Mouse (Mus musculus): ENCODE results near the gene Slpi. TPM values are rescaled to one million over a fixed set of nuclear protein-coding genes. Genes with fewer than 3 reads are reported as not detected.

Slpi gene
- 82.5 and 95.0 TPM in 2 replicates for polyA plus RNA-seq (2015; fragmentation: Nextera tagmentation; extraction: Ambion mirVana)

DNA sequence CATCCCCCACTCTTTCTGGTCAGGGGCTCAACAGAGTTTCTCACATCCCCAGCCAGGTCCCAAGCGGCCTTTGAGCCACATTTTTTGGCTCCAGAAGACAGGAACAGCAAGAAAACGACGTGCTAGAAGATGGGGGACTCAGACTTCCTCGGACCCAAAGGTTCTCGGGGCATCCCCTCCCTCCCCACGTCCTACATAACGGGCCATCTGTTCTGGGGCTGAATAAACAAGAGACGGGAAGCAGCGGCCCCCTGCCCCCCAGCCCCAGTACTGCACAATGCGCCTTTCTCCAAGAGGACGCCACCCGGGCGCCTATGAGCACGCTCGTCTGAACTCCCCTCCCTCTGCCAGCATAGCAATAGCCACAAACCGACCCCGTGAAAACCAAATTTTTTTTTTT is at the start of gene Slpi:
TSS of gene Slpi (minus strand) at position 76 of the 400 bp plus-strand sequence.
- Histone ChIP-seq H3K27me3 (replicated peaks; ENCODE audit: control insufficient read depth, insufficient read depth, low read length) (peaks cover 16% of the 10 kb centered on the region), H3K36me3 (ENCODE audit: control insufficient read depth, insufficient read depth) (no peaks in the 10 kb centered on the region), H3K4me3 (ENCODE audit: low read depth, low read length) (peak within 1 kb of the TSS; percentile 38), H3K27ac (ENCODE audit: low read depth, low read length) (no peak within 1 kb of the TSS), H3K4me2 (replicated peaks; ENCODE audit: low read depth) (peak within 1 kb of the TSS; percentile 68), H3K9me3 (ENCODE audit: control insufficient read depth) (no peaks in the 10 kb centered on the region), H3K4me1 (replicated peaks; ENCODE audit: control insufficient read depth, insufficient read depth, low read length) (no peaks in the 10 kb centered on the region), H3K9ac (ENCODE audit: low read depth, low read length) (no peak within 1 kb of the TSS)
- no peak for TF ChIP-seq CTCF (IDR thresholded peaks at IDR 0.05; ENCODE audit: low read depth)
- WGBS = 3% methylated on average over 17 of the region's 17 CpGs
- ATAC-seq = no peak

DNA sequence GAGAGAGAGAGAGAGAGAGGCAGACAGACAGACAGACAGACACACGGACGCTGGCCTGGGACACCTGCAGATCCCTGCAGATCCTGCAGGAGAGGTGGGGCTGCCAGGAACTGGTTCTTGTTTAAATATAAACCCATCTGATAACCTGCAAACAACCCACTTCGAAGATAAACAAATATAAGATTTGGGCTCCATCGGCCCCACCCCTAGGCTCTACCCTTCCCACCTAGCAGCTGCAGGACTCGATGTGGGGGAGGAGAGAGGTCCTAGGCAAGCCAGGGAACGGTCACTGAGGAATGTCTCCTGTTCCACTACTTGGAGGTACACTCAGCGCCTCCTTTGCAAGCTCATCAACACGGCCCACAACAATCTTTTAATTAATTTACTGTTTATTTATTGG is 49.4 kb upstream of the Slpi start:
- peaks cover 26% of the 10 kb centered on the region for H3K4me1 ChIP-seq (replicated peaks; ENCODE audit: control insufficient read depth, insufficient read depth, low read length)
- no peaks in the 10 kb centered on the region for H3K9me3 ChIP-seq (ENCODE audit: control insufficient read depth)
- H3K27ac ChIP-seq (ENCODE audit: low read depth, low read length) = peak overlapping the region; percentile 95
- 30% methylated on average over 8 of the region's 8 CpGs for WGBS
- no peak overlapping the region for H3K9ac ChIP-seq (ENCODE audit: low read depth, low read length)
- ATAC-seq = peak; percentile 22; the same call in 1 of the 2 replicates
- peak overlapping the region; percentile 20 for H3K4me3 ChIP-seq (ENCODE audit: low read depth, low read length)
- H3K36me3 ChIP-seq (ENCODE audit: control insufficient read depth, insufficient read depth) = no peaks in the 10 kb centered on the region
- peak; percentile 5; the same call in 1 of the 2 replicates for TF ChIP-seq CTCF (IDR thresholded peaks at IDR 0.05; ENCODE audit: low read depth)
- peak overlapping the region; percentile 89 for H3K4me2 ChIP-seq (replicated peaks; ENCODE audit: low read depth)
- H3K27me3 ChIP-seq (replicated peaks; ENCODE audit: control insufficient read depth, insufficient read depth, low read length) = no peaks in the 10 kb centered on the region

DNA sequence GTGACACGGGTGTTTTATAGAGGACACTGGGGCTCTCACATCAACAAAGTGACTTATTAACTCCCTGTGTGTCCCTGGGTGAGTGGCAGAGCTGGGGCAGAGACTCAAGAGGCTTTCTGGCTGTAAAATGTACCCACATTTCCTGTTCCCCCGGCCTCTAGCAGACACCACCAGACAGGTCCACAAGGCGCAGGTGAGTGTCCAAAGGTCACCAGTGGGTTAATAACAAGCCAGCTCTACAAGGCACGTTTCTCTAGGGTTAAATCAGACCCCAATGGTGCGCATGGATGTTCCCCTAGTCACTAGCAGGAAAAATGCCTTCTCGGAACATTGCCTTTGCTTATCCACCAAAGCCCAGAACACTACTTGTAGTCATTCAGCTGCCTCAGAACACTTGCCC is 48.8 kb upstream of the Slpi start:
- ATAC-seq = peak; percentile 79
- Histone ChIP-seq H3K4me2 (replicated peaks; ENCODE audit: low read depth) (peak overlapping the region; percentile 89), H3K36me3 (ENCODE audit: control insufficient read depth, insufficient read depth) (no peaks in the 10 kb centered on the region), H3K9me3 (ENCODE audit: control insufficient read depth) (no peaks in the 10 kb centered on the region), H3K9ac (ENCODE audit: low read depth, low read length) (no peak overlapping the region), H3K27ac (ENCODE audit: low read depth, low read length) (peak overlapping the region; percentile 95), H3K4me1 (replicated peaks; ENCODE audit: control insufficient read depth, insufficient read depth, low read length) (peaks cover 29% of the 10 kb centered on the region), H3K27me3 (replicated peaks; ENCODE audit: control insufficient read depth, insufficient read depth, low read length) (no peaks in the 10 kb centered on the region), H3K4me3 (ENCODE audit: low read depth, low read length) (peak overlapping the region; percentile 20)
- no peak for TF ChIP-seq CTCF (IDR thresholded peaks at IDR 0.05; ENCODE audit: low read depth)
- WGBS = 30% methylated on average over 6 of the region's 6 CpGs

DNA sequence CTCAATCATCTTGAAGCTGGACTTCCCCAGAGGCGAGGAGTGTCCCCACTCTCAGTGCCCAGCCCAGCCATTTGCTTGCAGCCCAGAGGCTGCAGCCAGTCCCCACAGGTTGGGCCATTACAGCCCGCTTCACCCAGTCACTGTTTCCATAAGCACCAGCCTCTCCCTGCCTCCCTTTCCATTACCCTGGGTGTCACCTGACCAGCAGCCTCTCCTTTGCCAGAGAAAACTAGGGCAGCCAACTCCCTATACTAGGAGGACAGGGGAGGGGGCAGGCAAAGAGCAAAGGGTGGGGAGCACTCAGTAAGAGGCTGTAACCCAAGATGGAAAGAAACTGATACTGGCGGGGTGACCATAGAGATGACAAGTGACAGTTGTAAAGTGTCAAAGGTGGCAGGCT is 48.1 kb upstream of the Slpi start:
- peak; percentile 64 for ATAC-seq
- peak overlapping the region; percentile 95 for H3K27ac ChIP-seq (ENCODE audit: low read depth, low read length)
- H3K36me3 ChIP-seq (ENCODE audit: control insufficient read depth, insufficient read depth) = no peaks in the 10 kb centered on the region
- H3K27me3 ChIP-seq (replicated peaks; ENCODE audit: control insufficient read depth, insufficient read depth, low read length) = no peaks in the 10 kb centered on the region
- TF ChIP-seq CTCF (IDR thresholded peaks at IDR 0.05; ENCODE audit: low read depth) = no peak
- peak overlapping the region; percentile 89 for H3K4me2 ChIP-seq (replicated peaks; ENCODE audit: low read depth)
- peak overlapping the region; percentile 23 for H3K9ac ChIP-seq (ENCODE audit: low read depth, low read length)
- H3K9me3 ChIP-seq (ENCODE audit: control insufficient read depth) = no peaks in the 10 kb centered on the region
- H3K4me3 ChIP-seq (ENCODE audit: low read depth, low read length) = peak overlapping the region; percentile 16
- peaks cover 35% of the 10 kb centered on the region for H3K4me1 ChIP-seq (replicated peaks; ENCODE audit: control insufficient read depth, insufficient read depth, low read length)
- 29% methylated on average over 3 of the region's 3 CpGs for WGBS

DNA sequence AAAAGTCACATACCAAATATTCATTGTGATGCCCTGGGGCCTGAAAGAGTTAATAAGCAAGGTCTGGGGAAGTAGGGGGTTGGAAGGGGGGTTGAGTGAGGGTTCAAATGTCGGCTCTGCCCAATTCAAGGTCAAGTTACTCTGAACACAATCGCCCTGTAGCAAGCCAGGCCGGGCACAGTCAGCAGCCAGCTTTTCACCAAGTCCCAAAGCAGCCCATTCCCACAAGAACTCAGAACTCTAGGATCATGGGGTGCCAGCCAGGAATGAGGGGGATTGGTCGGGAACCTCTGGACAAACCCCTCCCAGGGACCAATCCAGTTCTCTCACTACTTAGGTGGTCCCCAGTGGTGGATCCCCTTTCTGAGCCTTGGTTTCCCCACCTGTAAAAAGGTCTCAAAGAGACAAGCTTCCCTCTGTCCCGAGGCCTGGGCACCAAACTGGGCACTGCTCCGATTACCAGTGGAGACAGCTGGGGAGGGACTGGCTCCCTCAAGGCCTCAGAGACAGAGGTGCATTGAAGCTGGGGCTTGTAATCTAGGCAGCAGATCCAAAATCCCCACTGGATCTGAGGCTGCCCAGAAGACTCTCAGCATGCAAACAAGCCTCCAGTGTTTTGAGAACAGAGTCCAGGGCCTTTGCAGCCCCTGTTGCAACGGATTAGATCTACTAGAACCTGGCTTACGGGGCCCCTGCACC is 47.5 kb upstream of the Slpi start:
- no peak for ATAC-seq
- H3K9ac ChIP-seq (ENCODE audit: low read depth, low read length) = peak overlapping the region; percentile 23
- H3K4me1 ChIP-seq (replicated peaks; ENCODE audit: control insufficient read depth, insufficient read depth, low read length) = peaks cover 41% of the 10 kb centered on the region
- no peaks in the 10 kb centered on the region for H3K36me3 ChIP-seq (ENCODE audit: control insufficient read depth, insufficient read depth)
- H3K4me3 ChIP-seq (ENCODE audit: low read depth, low read length) = peak overlapping the region; percentile 16
- no peaks in the 10 kb centered on the region for H3K9me3 ChIP-seq (ENCODE audit: control insufficient read depth)
- 19% methylated on average over 8 of the region's 8 CpGs for WGBS
- peak overlapping the region; percentile 95 for H3K27ac ChIP-seq (ENCODE audit: low read depth, low read length)
- TF ChIP-seq CTCF (IDR thresholded peaks at IDR 0.05; ENCODE audit: low read depth) = no peak
- H3K4me2 ChIP-seq (replicated peaks; ENCODE audit: low read depth) = peak overlapping the region; percentile 89
- no peaks in the 10 kb centered on the region for H3K27me3 ChIP-seq (replicated peaks; ENCODE audit: control insufficient read depth, insufficient read depth, low read length)

DNA sequence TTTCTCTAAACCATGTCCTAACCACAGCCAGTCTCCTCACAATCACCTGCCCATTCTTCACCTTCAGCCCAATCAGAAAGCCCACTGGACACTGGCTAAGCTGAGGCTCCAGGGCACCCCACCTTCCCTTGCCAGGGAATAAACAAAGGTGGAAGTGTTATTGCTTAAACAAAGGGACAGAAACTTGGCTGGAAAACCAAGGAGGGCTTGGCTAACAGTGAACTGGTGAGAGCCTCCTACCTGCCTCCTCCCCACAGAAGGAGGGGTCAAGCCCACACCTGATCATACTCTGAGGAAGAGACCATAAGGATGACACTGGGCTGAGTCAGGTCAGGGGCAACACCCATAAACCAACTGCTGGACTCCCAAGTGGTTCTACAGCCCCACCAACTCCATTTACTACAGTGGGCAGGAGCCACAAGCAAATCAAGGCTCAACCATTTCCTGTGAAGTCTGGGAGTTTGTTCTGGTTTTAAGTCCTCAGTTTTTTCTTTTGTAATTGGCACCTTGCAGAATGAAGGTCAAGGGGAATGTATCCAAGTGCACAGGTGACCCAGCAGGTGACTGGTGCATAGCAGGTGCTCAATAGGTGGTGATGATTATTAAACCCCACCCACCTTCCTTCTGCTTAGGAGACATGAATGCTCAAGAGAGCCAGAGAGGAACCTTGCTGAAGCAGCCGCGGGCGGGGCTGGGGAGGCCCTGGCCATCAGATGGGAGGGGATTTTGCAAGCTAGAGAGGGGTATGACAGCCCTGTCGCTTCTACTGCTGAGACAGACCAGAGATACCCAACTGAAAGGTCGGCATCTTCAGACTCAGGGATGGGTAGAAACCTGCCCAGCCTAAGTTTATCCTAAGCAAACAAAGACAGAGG is 46.6 kb upstream of the Slpi start:
- Histone ChIP-seq H3K27me3 (replicated peaks; ENCODE audit: control insufficient read depth, insufficient read depth, low read length) (no peaks in the 10 kb centered on the region), H3K9ac (ENCODE audit: low read depth, low read length) (0 out of 2 replicates have a peak overlapping the region, but pooled peaks have one; percentile 23), H3K4me3 (ENCODE audit: low read depth, low read length) (no peak overlapping the region), H3K4me1 (replicated peaks; ENCODE audit: control insufficient read depth, insufficient read depth, low read length) (peaks cover 47% of the 10 kb centered on the region), H3K4me2 (replicated peaks; ENCODE audit: low read depth) (peak overlapping the region; percentile 89), H3K9me3 (ENCODE audit: control insufficient read depth) (no peaks in the 10 kb centered on the region), H3K27ac (ENCODE audit: low read depth, low read length) (peak overlapping the region; percentile 95), H3K36me3 (ENCODE audit: control insufficient read depth, insufficient read depth) (no peaks in the 10 kb centered on the region; the same call in 1 of the 2 replicates)
- 11% methylated on average over 5 of the region's 5 CpGs for WGBS
- TF ChIP-seq CTCF (IDR thresholded peaks at IDR 0.05; ENCODE audit: low read depth) = no peak
- ATAC-seq = no peak
